Mouse (Mus musculus) adrenal gland, postnatal 10 days (tissue): ENCODE measurements at regions not wholly inside any gene's neighbourhood (a gene's known extent, or its start where the extent isn't known, plus 50 kb on each side); places are given as distances from the start of the nearest gene placed in this dataset.

Experiments used
- DNase-seq: peaks from one replicate; pipeline ENCODE4 v3.0.0; 2021; ENCODE audit warnings: mixed read lengths

DNA sequence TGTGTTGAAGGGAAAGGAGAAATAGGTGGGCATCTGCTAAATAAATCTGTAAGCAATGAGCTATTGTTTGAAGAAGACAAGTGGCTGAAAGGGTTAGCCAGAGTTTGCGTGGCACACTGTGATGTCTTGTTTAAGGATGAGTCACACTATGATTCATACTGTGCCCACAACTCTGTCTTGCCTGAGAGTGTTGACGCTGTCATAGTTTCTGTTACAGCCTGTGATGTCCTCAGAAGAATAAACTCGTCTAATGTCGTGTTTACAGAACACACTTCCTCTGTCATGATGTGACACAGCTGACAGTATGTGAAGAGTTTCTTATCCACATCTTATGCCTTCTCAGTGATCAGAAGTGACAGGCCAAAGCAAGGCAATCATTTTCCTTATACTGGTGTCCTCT lies 274.5 kb upstream of the Tmem132c start:
- no peak for DNase-seq

GRCm38 (mm10) chr5:126969373-126969772 lies 272.2 kb upstream of the Tmem132c start:
- no peak for DNase-seq

GRCm38 (mm10) chr5:126971284-126971683 lies 270.3 kb upstream of the Tmem132c start:
- DNase-seq = no peak

GRCm38 (mm10) chr5:126971981-126972380 lies 269.6 kb upstream of the Tmem132c start:
- no peak for DNase-seq

DNA sequence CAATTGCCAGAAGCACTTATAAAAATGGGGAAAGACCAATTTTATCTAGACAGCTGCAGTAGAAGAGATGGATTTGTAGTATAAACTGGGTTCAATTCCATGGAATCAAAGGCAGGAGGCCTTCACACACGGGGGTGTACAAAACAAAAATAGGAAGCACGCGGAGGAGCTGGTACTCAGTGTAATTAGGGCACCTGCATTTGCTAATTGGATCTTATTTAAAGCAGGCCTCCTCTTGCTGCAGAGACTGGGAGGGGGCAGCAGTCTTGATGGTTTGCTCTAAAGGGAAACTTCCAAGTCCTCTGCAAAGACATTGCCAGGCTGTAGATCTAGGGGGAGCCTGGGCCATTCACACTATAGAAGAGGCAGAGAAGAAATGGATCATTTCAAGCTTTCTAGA lies 268.2 kb upstream of the Tmem132c start:
- DNase-seq = no peak

DNA sequence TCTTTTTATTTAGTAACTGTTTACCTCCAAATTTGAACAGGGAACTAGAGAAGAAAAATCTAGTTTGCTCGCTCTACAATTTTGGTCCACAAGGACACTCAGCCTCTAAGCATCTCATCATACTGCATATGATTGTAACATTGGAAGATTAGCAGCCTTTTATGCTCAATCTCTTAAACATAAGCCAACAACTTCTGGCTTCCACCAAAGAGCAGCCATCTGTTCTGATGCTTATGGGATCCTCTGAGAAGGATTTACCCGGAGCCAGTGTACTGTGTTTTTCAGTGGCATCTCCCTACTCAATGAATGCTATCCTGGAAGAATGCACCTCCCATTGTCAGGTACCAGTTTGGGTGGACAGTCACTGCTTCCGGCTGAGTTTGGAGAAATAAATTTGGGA lies 267.0 kb upstream of the Tmem132c start:
- no peak for DNase-seq

DNA sequence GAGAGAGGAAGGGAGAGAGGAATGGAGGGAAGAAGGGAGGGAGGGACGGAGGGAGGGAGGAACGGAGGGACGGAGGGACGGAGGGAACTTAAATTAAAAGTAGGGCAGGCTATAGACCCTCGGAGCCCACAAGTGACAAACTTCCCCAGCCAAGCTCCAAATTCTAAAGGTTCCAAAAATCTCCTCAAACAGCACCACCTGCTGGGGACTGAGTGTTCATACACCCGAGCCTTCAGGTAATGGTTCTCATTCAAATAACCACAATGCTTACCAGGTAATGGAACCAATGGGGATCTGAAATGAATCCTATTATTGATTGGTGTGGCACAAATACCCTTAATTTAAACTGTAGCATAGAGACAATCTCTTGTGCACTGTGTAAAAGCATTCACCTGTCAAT lies 246.0 kb upstream of the Tmem132c start:
- peak; percentile 23 for DNase-seq

GRCm38 (mm10) chr5:127014166-127014565 lies 227.4 kb upstream of the Tmem132c start:
- DNase-seq = no peak

- DNase-seq = peak; percentile 26
Observed at GRCm38 (mm10) chr5:127016467-127017060, 225.0 kb upstream of the Tmem132c start.

- no peak for DNase-seq
Observed at GRCm38 (mm10) chr5:127017971-127018370, 223.6 kb upstream of the Tmem132c start.

DNA sequence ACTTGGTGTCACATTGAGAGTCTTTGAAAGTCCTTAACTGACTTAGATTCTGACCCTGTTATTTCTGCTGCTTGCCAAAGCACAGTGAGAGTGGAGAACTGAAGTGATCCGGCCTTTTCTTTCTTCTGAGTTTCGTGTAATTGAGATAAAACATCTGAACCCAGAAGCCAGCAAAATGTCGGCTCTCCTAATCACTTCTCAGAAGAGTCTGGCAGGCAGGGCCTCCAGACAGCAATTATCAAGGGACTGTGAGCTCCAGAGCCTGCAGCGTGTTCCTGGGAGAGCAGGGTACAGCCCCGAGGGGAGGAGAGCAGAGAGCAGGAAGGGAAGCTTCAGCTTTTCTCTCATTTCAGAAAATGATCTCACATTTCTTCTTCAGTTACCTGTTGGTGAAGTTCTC lies 205.1 kb upstream of the Tmem132c start:
- DNase-seq = no peak

DNA sequence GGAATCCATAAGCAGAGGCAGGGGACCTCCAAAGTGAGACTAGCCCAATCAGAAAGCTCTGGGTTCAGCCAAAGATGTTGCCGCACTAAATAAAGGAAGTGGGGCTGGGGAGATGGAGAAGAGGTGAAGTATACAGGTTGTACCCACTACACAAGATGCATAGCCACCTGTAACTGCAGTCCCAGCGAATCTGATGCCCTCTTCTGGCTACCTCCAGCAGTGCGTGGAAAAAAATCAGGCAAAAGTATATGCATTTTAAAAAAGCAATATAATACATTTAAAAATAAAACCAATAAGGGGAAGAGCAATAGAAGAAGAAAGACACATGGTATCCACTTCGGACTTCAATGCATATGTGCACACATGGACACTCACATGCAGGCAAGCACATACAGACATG lies 183.8 kb upstream of the Tmem132c start:
- no peak for DNase-seq

- DNase-seq = peak; percentile 2
Observed at GRCm38 (mm10) chr5:127074327-127074726, 167.3 kb upstream of the Tmem132c start.
